Mouse (Mus musculus) megakaryocyte, embryonic 14.5 days (primary cell): ENCODE measurements around the gene Olfr148.

ENCODE experiments used
- FLI1 ChIP-seq: IDR thresholded peaks from 2 replicates; pipeline ENCODE4 v1.6.1; 2012; ENCODE audit warnings: low read length, inconsistent platforms, mixed read lengths
- GATA1 ChIP-seq: IDR thresholded peaks from 3 replicates; pipeline ENCODE4 v1.6.1; 2012; ENCODE audit warnings: mixed read lengths, low read length, inconsistent platforms, borderline replicate concordance

DNA sequence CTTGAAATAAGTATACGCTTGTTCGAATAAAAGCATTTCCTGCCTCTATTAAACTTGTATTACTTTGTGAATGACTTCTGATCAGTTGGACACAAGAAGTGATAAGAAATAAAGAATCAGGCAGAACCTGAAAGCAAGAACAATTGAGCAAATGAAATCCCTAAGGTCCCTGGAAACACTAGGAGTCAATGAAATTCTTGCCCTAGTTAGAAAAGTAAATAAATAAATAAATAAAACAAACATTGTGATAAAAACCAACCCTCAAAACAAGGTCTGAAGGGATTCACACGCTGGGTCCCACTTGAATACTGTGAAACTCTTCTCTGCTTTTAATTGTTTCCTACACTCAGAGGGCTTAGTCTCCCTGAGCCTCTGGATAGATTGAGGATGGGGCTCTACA is at the start of gene Olfr148:
- TF ChIP-seq GATA1: no peak
- no peak for TF ChIP-seq FLI1
